Mouse (Mus musculus) testis, adult 2 months (tissue): Measurements from ENCODE around the gene H2afx. TPM values are rescaled to one million over a fixed set of nuclear protein-coding genes. Genes with fewer than 3 reads are reported as not detected.
A peak's percentile ranks its signal among the peaks of the same experiment; 100 is the strongest.

ENCODE experiments used
- H3K27ac ChIP-seq: fragments of 200-500 bp; 2 replicates; pipeline ENCODE4 v1.5.1; 2012; ENCODE audit warnings: low read depth, low read length; ENCODE audit not compliant: control insufficient read depth, insufficient read depth
- H3K27me3 ChIP-seq: fragments of 200-500 bp; 2 replicates; pipeline ENCODE4 v1.6.1; 2012; ENCODE audit warnings: mild to moderate bottlenecking, low read length, moderate library complexity; ENCODE audit not compliant: control insufficient read depth, insufficient read depth
- H3K36me3 ChIP-seq: fragments of 200-500 bp; 2 replicates; pipeline ENCODE4 v1.6.1; 2012; ENCODE audit warnings: mild to moderate bottlenecking, low read length; ENCODE audit not compliant: control insufficient read depth, insufficient read depth
- H3K4me1 ChIP-seq: fragments of 200-500 bp; 2 replicates; pipeline ENCODE4 v1.6.1; 2012; ENCODE audit warnings: low read length; ENCODE audit not compliant: control insufficient read depth, insufficient read depth
- H3K4me3 ChIP-seq: fragments of 200-500 bp; 2 replicates; pipeline ENCODE4 v1.5.1; 2012; ENCODE audit warnings: low read depth, mild to moderate bottlenecking, low read length, moderate library complexity, mixed read lengths; ENCODE audit not compliant: control insufficient read depth
- CTCF ChIP-seq: fragments of 200-500 bp; IDR thresholded peaks from 2 replicates; pipeline ENCODE4 v1.5.1; 2012; ENCODE audit warnings: low read depth, mild to moderate bottlenecking, inconsistent platforms, low read length, moderate library complexity; ENCODE audit not compliant: control insufficient read depth, insufficient read depth, insufficient replicate concordance
- POLR2A ChIP-seq: fragments of 200-500 bp; IDR thresholded peaks from 2 replicates; pipeline ENCODE4 v1.6.1; 2012; ENCODE audit warnings: low read depth, mild to moderate bottlenecking, inconsistent platforms, low read length, moderate library complexity; ENCODE audit not compliant: control insufficient read depth
- polyA plus RNA-seq: library from polyadenylated mRNA; depleted of rRNA; stranded (reverse); fragments of >200 nt; gene quantifications from 2 replicates; pipeline ENCODE4 v1.2.3, GENCODE M21; 2012; rRNA removed

H2afx gene
- polyA plus RNA-seq, 1 experiment: 107 TPM

- Histone ChIP-seq H3K27ac (peak overlapping the region; percentile 77), H3K4me3 (peak overlapping the region; percentile 98; the same call in 1 of the 2 replicates), H3K27me3 (no peaks in the 10 kb centered on the region), H3K36me3 (peaks cover 4% of the 10 kb centered on the region), H3K4me1 (peaks cover 3% of the 10 kb centered on the region)
- TF ChIP-seq CTCF: no peak
- TF ChIP-seq POLR2A: no peak
Measured at GRCm38 (mm10) chr9:44378153-44378730, 43.7 kb downstream of the H2afx start.

DNA sequence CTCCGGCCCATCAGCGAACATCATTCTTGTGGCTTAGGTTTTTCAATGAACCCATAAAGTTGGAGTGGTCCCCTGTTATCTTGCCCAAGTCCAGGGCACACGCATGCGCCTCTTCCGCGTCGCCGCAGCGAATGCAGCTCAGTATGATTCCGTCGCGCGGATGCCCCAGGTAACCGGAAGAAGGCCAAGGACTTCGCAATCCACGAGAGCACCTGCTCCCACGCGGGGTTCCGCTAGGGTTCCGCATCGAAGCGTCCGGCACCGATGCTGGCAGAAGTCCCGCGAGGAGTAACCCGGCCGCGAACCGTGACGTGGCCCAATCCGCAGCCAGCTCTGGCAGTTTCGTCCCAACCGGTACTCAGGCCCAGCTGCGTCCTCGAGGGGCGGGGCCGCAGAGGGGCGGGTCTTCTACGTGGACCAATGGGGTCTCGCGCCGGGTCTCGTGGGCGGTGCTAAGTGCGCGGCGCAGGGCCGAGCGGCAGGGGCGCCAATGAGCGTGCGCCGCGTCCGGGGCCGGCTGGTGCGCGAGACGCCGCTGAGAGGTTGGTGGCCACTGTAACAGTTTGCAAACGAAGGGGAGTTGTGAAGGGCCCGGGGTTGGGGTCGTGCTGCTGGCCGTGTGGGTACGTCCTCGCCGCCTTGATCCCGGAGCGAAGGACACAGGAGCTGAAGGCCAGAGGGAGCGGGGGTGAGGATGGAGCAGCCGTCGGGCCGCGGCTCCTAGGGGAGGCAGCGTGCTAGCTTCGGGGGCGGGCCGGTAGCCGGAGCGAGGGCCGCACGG lies 44.8 kb downstream of the H2afx start, which contains the start of gene Hyou1:
Gene Hyou1, plus strand, starts transcription at position 437 of the 781 bp plus-strand sequence.
- peaks cover 3% of the 10 kb centered on the region for H3K4me1 ChIP-seq
- H3K27ac ChIP-seq: peak within 1 kb of the TSS; percentile 98
- peaks cover 5% of the 10 kb centered on the region for H3K36me3 ChIP-seq
- H3K27me3 ChIP-seq: no peaks in the 10 kb centered on the region
- H3K4me3 ChIP-seq: peak within 1 kb of the TSS; percentile 98
- TF ChIP-seq POLR2A (peak; percentile 74), CTCF (0 out of 2 replicates have a peak, but pooled peaks have one; percentile 1)

GRCm38 (mm10) chr9:44379862-44380261 lies 45.4 kb downstream of the H2afx start:
- peaks cover 5% of the 10 kb centered on the region for H3K36me3 ChIP-seq
- no peaks in the 10 kb centered on the region for H3K27me3 ChIP-seq
- TF ChIP-seq POLR2A (no peak), CTCF (no peak)
- peak overlapping the region; percentile 98 for H3K27ac ChIP-seq
- peak overlapping the region; percentile 98 for H3K4me3 ChIP-seq
- peaks cover 3% of the 10 kb centered on the region for H3K4me1 ChIP-seq

GRCm38 (mm10) chr9:44384596-44384995 lies 50.1 kb downstream of the H2afx start:
- Histone ChIP-seq H3K27me3 (no peaks in the 10 kb centered on the region), H3K4me1 (peaks cover 3% of the 10 kb centered on the region), H3K36me3 (peaks cover 11% of the 10 kb centered on the region), H3K4me3 (no peak overlapping the region), H3K27ac (no peak overlapping the region)
- TF ChIP-seq POLR2A (no peak), CTCF (no peak)

Other genes with a start within 250 kb of the H2afx start
- 1.4 and 3.4 TPM in 2 replicates for gene Mfrp, start 233.0 kb upstream of the H2afx start, polyA plus RNA-seq
- gene C1qtnf5, start 227.4 kb upstream of the H2afx start, polyA plus RNA-seq: 2.0 and 3.1 TPM in 2 replicates
- 1.2 and 1.6 TPM in 2 replicates for gene Gm49380, start 221.2 kb upstream of the H2afx start, polyA plus RNA-seq
- 37.5 and 38.3 TPM in 2 replicates for gene Rnf26, start 221.2 kb upstream of the H2afx start, polyA plus RNA-seq
- gene Mcam, start 200.2 kb upstream of the H2afx start, polyA plus RNA-seq: 14.1 and 14.3 TPM in 2 replicates
- 45.5 and 47.9 TPM in 2 replicates for gene Cbl, start 100.6 kb upstream of the H2afx start, polyA plus RNA-seq
- 0.61 and 0.69 TPM in 2 replicates for gene Ccdc153, start 94.0 kb upstream of the H2afx start, polyA plus RNA-seq
- 0.11 TPM in 1 of 2 replicates, not detected in the other for gene Pdzd3, start 83.2 kb upstream of the H2afx start, polyA plus RNA-seq
- 1.3 and 1.6 TPM in 2 replicates for gene Nlrx1, start 66.1 kb upstream of the H2afx start, polyA plus RNA-seq
- 0.58 and 0.89 TPM in 2 replicates for gene Abcg4, start 46.1 kb upstream of the H2afx start, polyA plus RNA-seq
- gene Hinfp, start 29.0 kb upstream of the H2afx start, polyA plus RNA-seq: 13.1 and 16.0 TPM in 2 replicates
- 16.4 and 20.7 TPM in 2 replicates for gene C2cd2l, start 14.4 kb upstream of the H2afx start, polyA plus RNA-seq
- 6.5 and 6.7 TPM in 2 replicates for gene Dpagt1, start 8.7 kb upstream of the H2afx start, polyA plus RNA-seq
- gene Hmbs, start 9.5 kb downstream of the H2afx start, polyA plus RNA-seq: 18.2 and 19.3 TPM in 2 replicates
- gene Vps11, start 27.0 kb downstream of the H2afx start, polyA plus RNA-seq: 19.2 and 19.4 TPM in 2 replicates
- gene Hyou1, start 44.8 kb downstream of the H2afx start, polyA plus RNA-seq: 82.1 and 99.9 TPM in 2 replicates
- 14.1 and 14.7 TPM in 2 replicates for gene Slc37a4, start 62.2 kb downstream of the H2afx start, polyA plus RNA-seq
- 194 and 199 TPM in 2 replicates for gene Rps25, start 72.4 kb downstream of the H2afx start, polyA plus RNA-seq
- gene Trappc4, start 72.9 kb downstream of the H2afx start, polyA plus RNA-seq: 40.0 and 41.8 TPM in 2 replicates
- gene Ccdc84, start 83.9 kb downstream of the H2afx start, polyA plus RNA-seq: 10.9 TPM in 2 replicates
- gene Foxr1, start 106.4 kb downstream of the H2afx start, polyA plus RNA-seq: 1.5 and 2.0 TPM in 2 replicates
- gene Upk2, start 120.3 kb downstream of the H2afx start, polyA plus RNA-seq: 2.2 and 4.3 TPM in 2 replicates
- gene Bcl9l, start 148.1 kb downstream of the H2afx start, polyA plus RNA-seq: 8.4 and 9.1 TPM in 2 replicates
- 8.6 and 11.2 TPM in 2 replicates for gene Cxcr5, start 227.2 kb downstream of the H2afx start, polyA plus RNA-seq